18 mouse cellular contexts compared by ENCODE assay signal in genomic region chr11:32343350-32343749, GRCm38 (mm10). TPM values are rescaled to one million over a fixed set of nuclear protein-coding genes. Genes with fewer than 3 reads are reported as not detected.
"Had no signal": no experiment of that assay in that cellular context is flagged by ENCODE, and none has a peak within 500 bp of the region (broad histone marks: within the 10 kb centered on the region; RNA-seq: fewer than 3 reads in every experiment).

No protein-coding gene starts in this region.

- H3K27ac ChIP-seq: heart, adult 2 months; heart, embryonic 13.5 days; heart, embryonic 15.5 days; hindbrain, embryonic 13.5 days; hindbrain, embryonic 15.5 days; hindbrain, postnatal 0 days; layer of hippocampus, adult 2 months; left cerebral cortex, adult 2 months; limb, embryonic 10.5 days; limb, embryonic 12.5 days had no signal

- H3K36me3 ChIP-seq: heart, embryonic 13.5 days; heart, embryonic 15.5 days; hindbrain, embryonic 13.5 days; hindbrain, embryonic 15.5 days; limb, embryonic 10.5 days; limb, embryonic 12.5 days had no signal

- H3K4me3 ChIP-seq: heart, adult 2 months; heart, embryonic 13.5 days; heart, embryonic 15.5 days; hindbrain, embryonic 13.5 days; hindbrain, embryonic 15.5 days; layer of hippocampus, adult 2 months; left cerebral cortex, adult 2 months; limb, embryonic 10.5 days; limb, embryonic 12.5 days had no signal

- H3K9ac ChIP-seq: heart, embryonic 13.5 days; heart, embryonic 15.5 days; hindbrain, embryonic 13.5 days; hindbrain, embryonic 15.5 days; limb, embryonic 12.5 days had no signal

- H3K4me2 ChIP-seq: heart, embryonic 11.5 days; heart, embryonic 13.5 days; heart, embryonic 15.5 days; hindbrain, embryonic 13.5 days; hindbrain, embryonic 15.5 days; limb, embryonic 12.5 days had no signal

- ATAC-seq: hindbrain, postnatal 0 days; intestine, embryonic 16.5 days had no signal

- H3K27me3 ChIP-seq: hindbrain, embryonic 15.5 days; limb, embryonic 12.5 days had no signal

- H3K9me3 ChIP-seq: heart, embryonic 13.5 days; heart, embryonic 15.5 days; hindbrain, embryonic 13.5 days; hindbrain, embryonic 15.5 days; limb, embryonic 10.5 days; limb, embryonic 12.5 days had no signal

- DNase-seq: heart, adult 11 months; kidney, adult 11 months had no signal

RNA-seq across cellular contexts. Expression of gene Hbq1a, which starts 43.5 kb away (rescaled TPM):
- polyA plus RNA-seq: heart, postnatal 0 days; hindbrain, embryonic 11.5 days; intestine, embryonic 14.5 days; kidney, embryonic 14.5 days; limb, embryonic 10.5 days; limb, embryonic 12.5 days had no signal
